Mouse (Mus musculus): ENCODE results near the gene Dbx1.
A peak's percentile ranks its signal among the peaks of the same experiment; 100 is the strongest.

Gene Dbx1

GRCm38 (mm10) chr7:49632391-49632790 is 4.3 kb downstream of the Dbx1 start:
- no peak for DNase-seq

- DNase-seq = no peak
Measured at GRCm38 (mm10) chr7:49631885-49632284, 4.8 kb downstream of the Dbx1 start.

GRCm38 (mm10) chr7:49620160-49620559 is 16.5 kb downstream of the Dbx1 start:
- no peak for DNase-seq

- DNase-seq = no peak
Measured at GRCm38 (mm10) chr7:49617087-49617486, 19.6 kb downstream of the Dbx1 start.

GRCm38 (mm10) chr7:49616258-49616735 is 20.4 kb downstream of the Dbx1 start:
- DNase-seq = peak; percentile 79

- DNase-seq = no peak
Measured at GRCm38 (mm10) chr7:49604965-49605795, 31.5 kb downstream of the Dbx1 start.

GRCm38 (mm10) chr7:49604244-49604643 is 32.4 kb downstream of the Dbx1 start:
- no peak for DNase-seq

GRCm38 (mm10) chr7:49601191-49601975 is 35.3 kb downstream of the Dbx1 start:
- DNase-seq = peak; percentile 89

- DNase-seq = no peak
Measured at GRCm38 (mm10) chr7:49599950-49600349, 36.7 kb downstream of the Dbx1 start.

GRCm38 (mm10) chr7:49598225-49598624 is 38.4 kb downstream of the Dbx1 start:
- DNase-seq = no peak

GRCm38 (mm10) chr7:49597776-49598175 is 38.9 kb downstream of the Dbx1 start:
- no peak for DNase-seq

GRCm38 (mm10) chr7:49589635-49590034 is 47.0 kb downstream of the Dbx1 start:
- DNase-seq = no peak

GRCm38 (mm10) chr7:49586530-49587120 is 50.0 kb downstream of the Dbx1 start:
- no peak for DNase-seq

GRCm38 (mm10) chr7:49583176-49583575 is 53.5 kb downstream of the Dbx1 start:
- no peak for DNase-seq

- DNase-seq = no peak
Measured at GRCm38 (mm10) chr7:49582551-49582950, 54.1 kb downstream of the Dbx1 start.

GRCm38 (mm10) chr7:49581951-49582350 is 54.7 kb downstream of the Dbx1 start:
- DNase-seq = no peak

Data from right cerebral cortex, postnatal 14 days (tissue).